Mouse (Mus musculus) hindbrain, postnatal 0 days (tissue): ENCODE results near the gene Rps15a. TPM values are rescaled to one million over a fixed set of nuclear protein-coding genes. Genes with fewer than 3 reads are reported as not detected.

Experiments used
- ATAC-seq: fragments of 200-750 bp; cut with Nextera tagmentation; 2 replicates; pipeline ENCODE4 v1.8.0; 2017; ENCODE audit warnings: mild to moderate bottlenecking, moderate TSS enrichment, moderate library complexity
- DNase-seq: peaks from one replicate; pipeline ENCODE4 v3.0.0-alpha.2; 2015; ENCODE audit warnings: low spot score
- H3K27ac ChIP-seq: fragments of 300-500 bp; sonication (generic); 2 replicates; pipeline ENCODE4 v1.5.1; 2014; ENCODE audit warnings: mild to moderate bottlenecking
- H3K27me3 ChIP-seq: fragments of 300-500 bp; sonication (generic); 2 replicates; pipeline ENCODE4 v1.6.1; 2014; ENCODE audit warnings: low read length, mixed read lengths; ENCODE audit not compliant: insufficient read depth
- H3K36me3 ChIP-seq: fragments of 300-500 bp; sonication (generic); 2 replicates; pipeline ENCODE4 v1.6.1; 2014; ENCODE audit warnings: low read length, mixed read lengths; ENCODE audit not compliant: insufficient read depth
- H3K4me1 ChIP-seq: fragments of 300-500 bp; sonication (generic); 2 replicates; pipeline ENCODE4 v1.6.1; 2014; ENCODE audit warnings: antibody characterized with exemption, low read length, mixed read lengths; ENCODE audit not compliant: insufficient read depth
- H3K4me2 ChIP-seq: fragments of 300-500 bp; sonication (generic); 2 replicates; pipeline ENCODE4 v1.6.1; 2014; ENCODE audit warnings: low read depth, mild to moderate bottlenecking, low read length, moderate library complexity, mixed read lengths
- H3K4me3 ChIP-seq: fragments of 300-500 bp; sonication (generic); 2 replicates; pipeline ENCODE4 v1.5.1; 2014; ENCODE audit warnings: low read length
- H3K9ac ChIP-seq: fragments of 300-500 bp; sonication (generic); replicated peaks from 2 replicates; pipeline ENCODE4 v1.6.1; 2014; ENCODE audit warnings: mild to moderate bottlenecking, low read length, moderate library complexity, mixed read lengths
- H3K9me3 ChIP-seq: fragments of 300-500 bp; sonication (generic); 2 replicates; pipeline ENCODE4 v1.6.1; 2016; ENCODE audit warnings: low read length, mixed read lengths
- CTCF ChIP-seq: IDR thresholded peaks from 2 replicates; pipeline ENCODE4 v1.5.1; 2016; ENCODE audit warnings: antibody characterized with exemption, control low read depth, low read depth
- WGBS: fragments of 180-500 bp; shearing (Covaris S2); extraction: QIAGEN DNeasy Blood & Tissue Kit; methylation state at CpG from one replicate; pipeline ENCODE4 v1.1.7; 2014; 5-methylcytosine and 5-hydroxymethylcytosine counted together
- polyA plus RNA-seq: library from polyadenylated mRNA; unstranded; fragments of >200 nt; fragmentation: Nextera tagmentation; extraction: Ambion mirVana; gene quantifications from 2 replicates; pipeline ENCODE4 v1.2.1, GENCODE M21; 2015
- total RNA-seq: library from RNA; depleted of rRNA; stranded (reverse); fragments of >200 nt; gene quantifications from 2 replicates; pipeline ENCODE4 v1.2.3, GENCODE M21; 2014

Rps15a gene
- total and polyA plus RNA-seq, 2 experiments from 2014 or later = 132 to 402 TPM

DNA sequence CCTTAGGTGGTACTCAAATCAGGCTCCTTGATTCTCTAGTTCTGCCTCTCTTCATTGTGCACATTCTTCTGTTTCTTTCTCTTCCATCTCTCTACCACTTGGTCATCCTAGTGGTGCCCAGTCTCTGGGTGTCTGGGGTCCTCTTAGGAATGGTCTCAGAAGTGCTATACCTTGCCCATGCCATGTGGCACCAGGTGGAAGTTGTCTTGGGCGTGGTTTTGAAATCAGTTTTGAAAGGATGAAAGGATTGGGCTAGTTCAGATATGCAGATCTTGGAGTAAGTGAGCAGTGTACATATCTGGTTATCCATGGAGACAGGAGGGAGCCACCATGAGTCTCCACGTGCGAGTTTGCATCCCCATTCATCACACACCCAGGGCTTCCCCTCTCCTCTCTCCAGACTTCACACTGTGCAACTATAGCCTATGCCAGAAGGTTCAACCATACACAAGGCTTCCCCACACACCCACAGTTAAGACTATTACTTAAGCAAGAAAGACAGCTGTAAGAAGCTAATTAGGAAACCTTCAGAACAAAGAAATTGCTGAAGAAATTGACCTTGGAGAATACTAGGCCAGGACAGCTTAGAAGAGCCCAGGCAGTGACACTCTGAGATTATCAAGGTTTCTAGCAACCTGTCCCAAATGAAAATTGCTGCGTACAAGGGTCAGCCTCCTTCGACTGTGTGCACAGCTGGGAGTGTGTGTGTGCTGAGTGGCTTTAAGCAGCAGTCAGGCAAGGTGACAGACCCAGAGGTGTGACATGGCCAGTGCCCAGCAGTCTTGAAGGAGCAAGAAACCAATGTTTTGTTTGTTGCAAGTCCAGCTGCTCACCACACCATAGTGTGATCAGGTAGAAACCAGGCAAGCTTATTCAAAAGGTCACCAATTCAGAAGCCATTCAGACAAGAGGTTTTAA is 12.3 kb downstream of the Rps15a start:
- Histone ChIP-seq H3K4me2 (no peak overlapping the region), H3K27ac (no peak overlapping the region), H3K36me3 (peaks cover 31% of the 10 kb centered on the region), H3K4me3 (no peak overlapping the region), H3K9ac (no peak overlapping the region), H3K27me3 (no peaks in the 10 kb centered on the region), H3K9me3 (no peaks in the 10 kb centered on the region), H3K4me1 (no peaks in the 10 kb centered on the region)
- no peak for TF ChIP-seq CTCF
- DNase-seq (no peak), ATAC-seq (peak; percentile 24; the same call in 1 of the 2 replicates)
- 44% methylated on average over 5 of the region's 5 CpGs for WGBS

DNA sequence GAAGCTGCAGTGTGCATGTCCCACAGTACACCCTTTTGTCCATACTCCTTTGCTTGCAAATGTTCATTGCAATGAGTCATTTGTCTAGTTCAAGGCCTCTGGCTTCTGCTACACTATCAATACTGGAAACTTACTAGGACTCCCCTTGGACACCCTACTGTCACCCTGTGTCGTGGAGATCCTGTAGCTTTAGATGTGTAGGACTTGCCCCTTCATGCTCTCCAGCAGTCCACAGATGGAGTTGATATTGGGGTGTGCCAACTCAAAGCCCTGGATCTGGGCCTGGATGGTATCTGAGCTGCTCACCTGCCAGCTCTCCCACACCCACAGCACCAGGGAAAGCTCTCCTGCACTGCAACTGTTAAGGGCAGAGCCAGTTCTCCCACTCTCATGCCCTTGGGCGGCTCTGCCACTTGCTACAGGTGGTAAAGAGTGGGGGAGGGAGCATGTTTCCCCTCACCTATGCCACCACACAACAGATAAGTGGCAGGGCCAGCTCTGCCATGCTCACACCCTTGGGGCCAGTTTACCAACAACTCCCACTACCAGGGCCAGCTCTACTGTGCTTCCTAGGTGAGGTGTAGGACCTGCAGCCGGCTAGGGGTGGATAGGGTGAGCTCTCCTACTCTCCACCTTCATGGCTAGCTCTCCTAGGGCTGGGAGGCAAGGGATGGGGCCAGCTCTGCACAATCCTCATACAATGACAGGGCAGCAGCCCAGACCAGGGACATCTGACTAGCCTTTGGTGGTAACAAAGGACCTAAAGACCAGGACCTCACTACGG is 13.1 kb downstream of the Rps15a start:
- WGBS = 52% methylated on average over 4 of the region's 4 CpGs
- ATAC-seq (peak; percentile 48; the same call in 1 of the 2 replicates), DNase-seq (no peak)
- Histone ChIP-seq H3K27ac (no peak overlapping the region), H3K36me3 (peaks cover 22% of the 10 kb centered on the region), H3K9ac (no peak overlapping the region), H3K9me3 (no peaks in the 10 kb centered on the region), H3K4me2 (no peak overlapping the region), H3K27me3 (no peaks in the 10 kb centered on the region), H3K4me3 (no peak overlapping the region), H3K4me1 (no peaks in the 10 kb centered on the region)
- TF ChIP-seq CTCF = no peak

DNA sequence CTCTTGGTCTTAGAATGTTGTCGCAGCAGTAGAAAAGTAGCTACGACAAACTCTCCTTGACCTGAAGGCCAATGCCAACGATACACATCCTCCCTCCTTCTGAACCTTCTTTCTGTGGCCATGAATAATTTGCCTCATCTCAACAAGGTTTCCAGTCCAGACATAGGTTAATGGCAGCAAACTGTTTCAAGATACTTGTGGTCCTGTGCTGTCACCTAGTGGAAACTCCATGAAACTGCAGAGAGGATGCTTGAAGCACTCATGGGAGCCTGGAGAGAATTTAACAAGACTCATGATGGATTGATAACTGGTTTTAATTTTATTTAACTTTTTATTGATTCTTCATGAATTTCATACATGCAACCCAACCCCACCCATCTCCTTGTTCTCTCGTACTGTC is 13.8 kb downstream of the Rps15a start:
- peak; percentile 99 for TF ChIP-seq CTCF
- Histone ChIP-seq H3K27ac (no peak overlapping the region), H3K4me1 (no peaks in the 10 kb centered on the region), H3K9ac (no peak overlapping the region), H3K9me3 (no peaks in the 10 kb centered on the region), H3K36me3 (peaks cover 16% of the 10 kb centered on the region; the same call in 1 of the 2 replicates), H3K4me3 (no peak overlapping the region), H3K27me3 (no peaks in the 10 kb centered on the region), H3K4me2 (no peak overlapping the region)
- 0 out of 2 replicates have a peak, but pooled peaks have one; percentile 29 for ATAC-seq
- peak; percentile 89 for DNase-seq
- 48% methylated on average over 4 of the region's 4 CpGs for WGBS

DNA sequence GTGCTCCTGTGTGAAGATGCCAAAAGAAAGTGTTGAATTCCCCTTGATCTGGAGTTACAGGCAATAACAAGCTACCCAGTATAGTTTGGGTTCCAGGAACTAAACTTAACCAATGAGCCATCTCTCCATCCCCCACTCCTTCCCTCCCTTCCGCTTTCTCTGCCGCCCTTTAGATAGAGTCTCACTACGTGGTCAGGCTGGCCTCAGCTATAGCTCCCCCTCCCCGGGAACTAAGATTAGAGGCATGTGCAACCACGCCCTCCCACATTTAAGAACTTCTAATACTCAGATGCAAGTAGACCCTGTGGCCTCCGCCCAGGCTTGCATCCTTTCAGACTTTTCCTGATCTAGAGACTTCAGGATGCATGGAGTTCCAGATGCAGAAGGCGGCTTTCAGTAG is 18.4 kb downstream of the Rps15a start:
- no peak overlapping the region for H3K4me3 ChIP-seq
- no peaks in the 10 kb centered on the region for H3K9me3 ChIP-seq
- no peak for ATAC-seq
- no peaks in the 10 kb centered on the region for H3K36me3 ChIP-seq
- TF ChIP-seq CTCF = no peak
- no peaks in the 10 kb centered on the region for H3K4me1 ChIP-seq
- no peak overlapping the region for H3K4me2 ChIP-seq
- H3K27me3 ChIP-seq = no peaks in the 10 kb centered on the region
- 73% methylated on average over 7 of the region's 7 CpGs for WGBS
- no peak overlapping the region for H3K27ac ChIP-seq
- no peak overlapping the region for H3K9ac ChIP-seq
- DNase-seq = no peak

DNA sequence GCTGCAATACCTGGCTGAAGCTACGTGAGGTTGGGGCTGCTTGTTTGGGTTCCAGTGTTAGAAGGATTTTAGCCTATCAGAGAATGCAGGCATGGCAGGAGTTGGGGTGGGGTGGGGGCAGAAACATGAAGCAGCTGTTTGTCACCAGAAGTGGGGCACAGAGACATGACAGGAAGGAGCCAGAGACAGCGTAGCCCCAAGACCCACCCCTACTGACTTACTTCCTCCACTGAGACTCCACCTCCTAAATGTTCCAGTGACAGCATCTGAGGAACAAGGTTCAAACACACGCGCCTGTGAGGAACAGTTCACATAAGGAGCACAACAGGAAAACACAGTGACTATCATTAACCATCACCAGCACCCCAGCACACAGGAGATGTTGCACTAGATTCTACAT is 36.0 kb downstream of the Rps15a start:
- no peaks in the 10 kb centered on the region for H3K27me3 ChIP-seq
- ATAC-seq (no peak), DNase-seq (no peak)
- no peak overlapping the region for H3K4me2 ChIP-seq
- H3K9ac ChIP-seq = no peak overlapping the region
- H3K4me1 ChIP-seq = no peaks in the 10 kb centered on the region
- WGBS = 91% methylated on average over 4 of the region's 4 CpGs
- no peaks in the 10 kb centered on the region for H3K36me3 ChIP-seq
- no peak for TF ChIP-seq CTCF
- no peak overlapping the region for H3K4me3 ChIP-seq
- no peak overlapping the region for H3K27ac ChIP-seq
- H3K9me3 ChIP-seq = no peaks in the 10 kb centered on the region

DNA sequence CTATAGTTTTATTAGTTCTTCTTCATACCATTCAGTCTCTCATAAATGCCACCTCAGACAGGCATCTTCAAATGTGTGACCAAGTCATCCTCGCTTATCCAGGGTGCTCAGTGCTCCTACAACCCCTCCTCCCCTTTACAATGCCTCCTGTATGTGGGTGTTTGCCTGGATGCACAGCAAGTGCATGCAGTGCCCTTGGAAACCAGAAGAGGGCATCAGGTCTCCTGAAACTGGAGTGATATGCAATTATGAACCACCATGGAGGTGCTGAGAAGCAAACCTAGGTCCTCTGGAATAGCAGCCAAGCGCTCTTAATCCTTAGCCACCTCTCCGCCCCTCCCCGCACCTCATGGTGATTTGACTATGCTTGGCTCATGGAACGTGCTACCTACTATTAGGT is 36.9 kb downstream of the Rps15a start:
- H3K36me3 ChIP-seq = no peaks in the 10 kb centered on the region
- DNase-seq (no peak), ATAC-seq (no peak)
- WGBS = 89% methylated on average over 5 of the region's 5 CpGs
- H3K9ac ChIP-seq = no peak overlapping the region
- no peak overlapping the region for H3K27ac ChIP-seq
- no peak overlapping the region for H3K4me3 ChIP-seq
- no peaks in the 10 kb centered on the region for H3K9me3 ChIP-seq
- H3K4me1 ChIP-seq = no peaks in the 10 kb centered on the region
- no peaks in the 10 kb centered on the region for H3K27me3 ChIP-seq
- peak; percentile 39 for TF ChIP-seq CTCF
- no peak overlapping the region for H3K4me2 ChIP-seq

DNA sequence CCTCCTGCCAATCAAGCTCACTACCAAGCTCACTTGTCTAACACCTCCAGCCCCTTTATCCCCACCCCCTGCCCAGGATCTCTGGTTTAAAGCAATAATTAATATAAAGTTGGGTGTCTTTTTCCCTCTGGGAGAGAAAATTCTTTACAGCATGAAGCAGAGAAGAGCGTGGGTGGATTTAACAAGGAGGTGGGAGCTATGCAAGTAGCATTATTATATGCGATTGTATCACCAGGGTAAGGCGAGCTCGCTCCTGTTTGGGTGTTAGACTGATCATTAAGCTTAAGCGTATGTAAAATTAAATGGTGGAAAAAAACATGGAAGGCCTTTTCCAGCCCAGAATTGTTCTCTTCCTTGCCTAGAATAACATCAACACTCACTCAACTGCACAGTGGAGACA is 48.7 kb downstream of the Rps15a start:
- Histone ChIP-seq H3K4me3 (no peak overlapping the region), H3K9ac (no peak overlapping the region), H3K9me3 (no peaks in the 10 kb centered on the region), H3K4me1 (no peaks in the 10 kb centered on the region), H3K27ac (no peak overlapping the region), H3K27me3 (no peaks in the 10 kb centered on the region), H3K36me3 (no peaks in the 10 kb centered on the region), H3K4me2 (no peak overlapping the region)
- ATAC-seq (no peak), DNase-seq (no peak)
- 94% methylated on average over 5 of the region's 5 CpGs for WGBS
- no peak for TF ChIP-seq CTCF
